Mouse (Mus musculus) heart, embryonic 11.5 days (tissue): Measurements from ENCODE around the gene Rnase11. TPM values are rescaled to one million over a fixed set of nuclear protein-coding genes. Genes with fewer than 3 reads are reported as not detected.
"Not testable (repeated sequence)": the region's sequence is repeated elsewhere in the genome, so short reads cannot be mapped to it uniquely, and the experiment has no call there.

Experiments used
- ATAC-seq: fragments of 200-750 bp; cut with Nextera tagmentation; replicated peaks from 2 replicates; pipeline ENCODE4 v1.8.0; 2017; ENCODE audit warnings: moderate library complexity; ENCODE audit not compliant: insufficient number of reproducible peaks, low FRiP score, low TSS enrichment
- H3K27ac ChIP-seq: fragments of 300-500 bp; sonication (generic); 2 replicates; pipeline ENCODE4 v1.5.1; 2014; ENCODE audit warnings: mild to moderate bottlenecking, low read depth, low read length
- H3K27me3 ChIP-seq: fragments of 300-500 bp; sonication (generic); 2 replicates; pipeline ENCODE4 v1.6.1; 2014; ENCODE audit warnings: mild to moderate bottlenecking, low read length, mixed read lengths; ENCODE audit not compliant: control insufficient read depth, insufficient read depth
- H3K36me3 ChIP-seq: fragments of 300-500 bp; sonication (generic); 2 replicates; pipeline ENCODE4 v1.6.1; 2014; ENCODE audit warnings: mild to moderate bottlenecking, low read length, moderate library complexity, mixed read lengths; ENCODE audit not compliant: control insufficient read depth, insufficient read depth
- H3K4me1 ChIP-seq: fragments of 300-500 bp; sonication (generic); 2 replicates; pipeline ENCODE4 v1.6.1; 2014; ENCODE audit warnings: low read length; ENCODE audit not compliant: control insufficient read depth, insufficient read depth
- H3K4me2 ChIP-seq: fragments of 300-500 bp; sonication (generic); 2 replicates; pipeline ENCODE4 v1.6.1; 2014; ENCODE audit warnings: mild to moderate bottlenecking, moderate library complexity
- H3K4me3 ChIP-seq: fragments of 300-500 bp; sonication (generic); 2 replicates; pipeline ENCODE4 v1.5.1; 2014; ENCODE audit warnings: low read depth, low read length
- H3K9ac ChIP-seq: fragments of 300-500 bp; sonication (generic); 2 replicates; pipeline ENCODE4 v1.6.1; 2014; ENCODE audit warnings: mild to moderate bottlenecking, low read depth, low read length, moderate library complexity
- H3K9me3 ChIP-seq: fragments of 300-500 bp; sonication (generic); replicated peaks from 2 replicates; pipeline ENCODE4 v1.6.1; 2016; ENCODE audit warnings: low read length; ENCODE audit not compliant: control insufficient read depth
- WGBS: fragments of 180-500 bp; shearing (Covaris S2); extraction: QIAGEN DNeasy Blood & Tissue Kit; methylation state at CpG from one replicate; pipeline ENCODE4 v1.1.7; 2014; ENCODE audit not compliant: insufficient replicate concordance; 5-methylcytosine and 5-hydroxymethylcytosine counted together
- polyA plus RNA-seq: library from polyadenylated mRNA; unstranded; fragments of >200 nt; fragmentation: Nextera tagmentation; extraction: Ambion mirVana; gene quantifications from 2 replicates; pipeline ENCODE4 v1.2.1, GENCODE M21; 2014

Rnase11 gene
- polyA plus RNA-seq, 1 experiment from 2014 or later = not detected

GRCm38 (mm10) chr14:51035206-51035605, 14.8 kb downstream of the Rnase11 start:
- H3K27ac ChIP-seq = no peak overlapping the region
- no peak overlapping the region for H3K4me3 ChIP-seq
- no peak for ATAC-seq
- H3K9me3 ChIP-seq = no peaks in the 10 kb centered on the region
- H3K4me1 ChIP-seq = no peaks in the 10 kb centered on the region
- H3K27me3 ChIP-seq = no peaks in the 10 kb centered on the region
- H3K36me3 ChIP-seq = no peaks in the 10 kb centered on the region
- H3K4me2 ChIP-seq = no peak overlapping the region
- H3K9ac ChIP-seq = no peak overlapping the region
- WGBS = 44% methylated on average over 1 of the region's 1 CpGs

GRCm38 (mm10) chr14:51027387-51028155, 22.4 kb downstream of the Rnase11 start:
- no peaks in the 10 kb centered on the region for H3K9me3 ChIP-seq
- H3K27me3 ChIP-seq = no peaks in the 10 kb centered on the region
- H3K4me1 ChIP-seq = no peaks in the 10 kb centered on the region
- no peaks in the 10 kb centered on the region for H3K36me3 ChIP-seq
- no peak overlapping the region for H3K4me3 ChIP-seq
- H3K27ac ChIP-seq = no peak overlapping the region
- H3K9ac ChIP-seq = no peak overlapping the region
- no peak for ATAC-seq
- no peak overlapping the region for H3K4me2 ChIP-seq
- WGBS = 45% methylated on average over 3 of the region's 3 CpGs

- Histone ChIP-seq H3K27ac (no peak overlapping the region), H3K4me3 (no peak overlapping the region), H3K4me1 (no peaks in the 10 kb centered on the region), H3K9ac (no peak overlapping the region), H3K9me3 (no peaks in the 10 kb centered on the region), H3K27me3 (no peaks in the 10 kb centered on the region), H3K4me2 (no peak overlapping the region), H3K36me3 (no peaks in the 10 kb centered on the region)
- ATAC-seq = no peak
- 39% methylated on average over 5 of the region's 5 CpGs for WGBS
Observed at GRCm38 (mm10) chr14:51026391-51027133, 23.4 kb downstream of the Rnase11 start.

- Histone ChIP-seq H3K27ac (no peak overlapping the region), H3K4me3 (no peak overlapping the region)
- WGBS = 58% methylated on average over 1 of the region's 1 CpGs
Observed at GRCm38 (mm10) chr14:51024820-51025219, 25.1 kb downstream of the Rnase11 start.

GRCm38 (mm10) chr14:51023457-51023856, 26.5 kb downstream of the Rnase11 start:
- Histone ChIP-seq H3K27me3 (no peaks in the 10 kb centered on the region), H3K9me3 (0 out of 2 replicates have a peak, but pooled peaks cover 2% of the 10 kb centered on the region), H3K4me1 (no peaks in the 10 kb centered on the region), H3K9ac (no peak overlapping the region), H3K27ac (no peak overlapping the region), H3K36me3 (no peaks in the 10 kb centered on the region), H3K4me2 (no peak overlapping the region), H3K4me3 (no peak overlapping the region)
- ATAC-seq = no peak
- 74% methylated on average over 4 of the region's 4 CpGs for WGBS

More at GRCm38 (mm10) chr14:51024820-51025219, 25.1 kb downstream of the Rnase11 start:
- ATAC-seq = no peak
- H3K27me3 ChIP-seq = no peaks in the 10 kb centered on the region
- no peaks in the 10 kb centered on the region for H3K36me3 ChIP-seq
- no peak overlapping the region for H3K4me2 ChIP-seq
- H3K4me1 ChIP-seq = no peaks in the 10 kb centered on the region
- H3K9me3 ChIP-seq = 0 out of 2 replicates have a peak, but pooled peaks cover 2% of the 10 kb centered on the region
- no peak overlapping the region for H3K9ac ChIP-seq

- no peak overlapping the region for H3K4me3 ChIP-seq
- H3K36me3 ChIP-seq = no peaks in the 10 kb centered on the region
- H3K27me3 ChIP-seq = no peaks in the 10 kb centered on the region
- H3K9ac ChIP-seq = no peak overlapping the region
- no peak overlapping the region for H3K27ac ChIP-seq
- H3K4me2 ChIP-seq = no peak overlapping the region
- no peaks in the 10 kb centered on the region for H3K4me1 ChIP-seq
- no peak for ATAC-seq
- WGBS = 62% methylated on average over 3 of the region's 3 CpGs
- H3K9me3 ChIP-seq = 0 out of 2 replicates have a peak, but pooled peaks cover 2% of the 10 kb centered on the region
Observed at GRCm38 (mm10) chr14:51017256-51017655, 32.7 kb downstream of the Rnase11 start.

- no peak overlapping the region for H3K9ac ChIP-seq
- no peaks in the 10 kb centered on the region for H3K36me3 ChIP-seq
- H3K27ac ChIP-seq = no peak overlapping the region
- H3K4me1 ChIP-seq = no peaks in the 10 kb centered on the region
- no peak for ATAC-seq
- no peak overlapping the region for H3K4me2 ChIP-seq
- no peak overlapping the region for H3K4me3 ChIP-seq
- H3K27me3 ChIP-seq = no peaks in the 10 kb centered on the region
- 0 out of 2 replicates have a peak, but pooled peaks cover 2% of the 10 kb centered on the region for H3K9me3 ChIP-seq
Observed at GRCm38 (mm10) chr14:51015780-51016179, 34.2 kb downstream of the Rnase11 start.

- WGBS = 80% methylated on average over 3 of the region's 3 CpGs
- H3K36me3 ChIP-seq, ATAC-seq, H3K27me3 ChIP-seq, H3K9me3 ChIP-seq, H3K4me3 ChIP-seq, H3K27ac ChIP-seq, H3K9ac ChIP-seq, H3K4me1 ChIP-seq, H3K4me2 ChIP-seq: not testable (repeated sequence)
Observed at GRCm38 (mm10) chr14:51014724-51015123, 35.2 kb downstream of the Rnase11 start.
